ENCODE assay signal across 39 mouse cellular contexts in genomic region chr14:79265738-79266137, GRCm38 (mm10). TPM values are rescaled to one million over a fixed set of nuclear protein-coding genes. Genes with fewer than 3 reads are reported as not detected.
DNase-seq lines count a peak whose midpoint lies in the region; ATAC-seq lines count a peak whose summit lies in the region.
"Had no signal": no experiment of that assay in that cellular context is flagged by ENCODE, and none has a peak within 500 bp of the region (broad histone marks: within the 10 kb centered on the region; RNA-seq: fewer than 3 reads in every experiment).

No protein-coding gene starts in this region.

- peaks cover 4% of the 10 kb centered on the region; the same call in 1 of the 2 replicates for H3K4me1 ChIP-seq in liver, embryonic 15.5 days (replicated peaks)
- H3K4me1 ChIP-seq in liver, embryonic 12.5 days, result no peaks in the 10 kb centered on the region
- H3K4me1 ChIP-seq in brown adipose tissue, adult 24 weeks (ENCODE audit: control insufficient read depth, insufficient read depth, insufficient read length, low read length), result peaks cover 21% of the 10 kb centered on the region
- H3K4me1 ChIP-seq: embryonic facial prominence, embryonic 10.5 days; embryonic facial prominence, embryonic 13.5 days; forebrain, embryonic 10.5 days; forebrain, embryonic 13.5 days; heart, embryonic 10.5 days; hindbrain, embryonic 10.5 days; hindbrain, embryonic 13.5 days; intestine, embryonic 15.5 days had no signal

- H3K4me2 ChIP-seq in liver, embryonic 15.5 days, result no peak overlapping the region
- no peak overlapping the region for H3K4me2 ChIP-seq in liver, embryonic 12.5 days
- H3K4me2 ChIP-seq: embryonic facial prominence, embryonic 13.5 days; forebrain, embryonic 13.5 days; heart, embryonic 13.5 days; hindbrain, embryonic 13.5 days; intestine, embryonic 15.5 days had no signal

- no peak overlapping the region for H3K4me3 ChIP-seq in liver, embryonic 15.5 days (replicated peaks)
- H3K4me3 ChIP-seq in liver, embryonic 12.5 days, result no peak overlapping the region
- H3K4me3 ChIP-seq in brown adipose tissue, adult 24 weeks (ENCODE audit: insufficient read depth, low read depth, low read length), result no peak overlapping the region
- H3K4me3 ChIP-seq: embryonic facial prominence, embryonic 10.5 days; embryonic facial prominence, embryonic 13.5 days; erythroblast, embryonic 14.5 days; forebrain, embryonic 10.5 days; forebrain, embryonic 13.5 days; heart, adult 2 months; heart, embryonic 10.5 days; heart, embryonic 13.5 days; hindbrain, embryonic 10.5 days; hindbrain, embryonic 13.5 days; intestine, embryonic 15.5 days had no signal

- DNase-seq in 416B (ENCODE audit: low read depth), result peak; percentile 85
- no peak for DNase-seq in cerebellum, adult 11 months
- no peak for DNase-seq in frontal cortex, postnatal 25 days (ENCODE audit: low spot score in 2 of 2)
- no peak for DNase-seq in urinary bladder, postnatal 14 days (ENCODE audit: low spot score)
- DNase-seq: cerebellum, adult 2 months; cerebellum, adult 9-11 months; cerebellum, postnatal 25 days; embryo, embryonic 11 days; forebrain, postnatal 0 days; gastrocnemius, postnatal 25 days; heart, adult 2 months; heart, postnatal 36 days had no signal

- no peaks in the 10 kb centered on the region for H3K9me3 ChIP-seq in liver, embryonic 15.5 days (replicated peaks)
- H3K9me3 ChIP-seq in liver, embryonic 12.5 days (replicated peaks), result no peaks in the 10 kb centered on the region
- H3K9me3 ChIP-seq: embryonic facial prominence, embryonic 10.5 days; embryonic facial prominence, embryonic 13.5 days; forebrain, embryonic 10.5 days; forebrain, embryonic 13.5 days; heart, embryonic 10.5 days; hindbrain, embryonic 13.5 days; intestine, embryonic 15.5 days had no signal

- H3K9ac ChIP-seq in liver, embryonic 15.5 days, result no peak overlapping the region
- H3K9ac ChIP-seq in liver, embryonic 12.5 days, result no peak overlapping the region
- H3K9ac ChIP-seq: embryonic facial prominence, embryonic 13.5 days; forebrain, embryonic 13.5 days; forebrain, postnatal 0 days; heart, embryonic 13.5 days; hindbrain, embryonic 13.5 days; intestine, embryonic 15.5 days had no signal

- no peak for ATAC-seq in liver, embryonic 15.5 days (ENCODE audit: insufficient read depth)
- no peak for ATAC-seq in liver, embryonic 12.5 days
- peak; percentile 82 for ATAC-seq in granulocyte monocyte progenitor cell, adult 5-6 weeks (replicated peaks; ENCODE audit: poor library complexity, severe bottlenecking)
- ATAC-seq: CD4-positive, CD25-positive, alpha-beta regulatory T cell, adult 4 months; forebrain, embryonic 13.5 days; forebrain, postnatal 0 days; hindbrain, embryonic 16.5 days; intestine, embryonic 15.5 days had no signal

- peak overlapping the region; percentile 14 for H3K27ac ChIP-seq in liver, embryonic 15.5 days (replicated peaks)
- no peak overlapping the region for H3K27ac ChIP-seq in liver, embryonic 12.5 days
- H3K27ac ChIP-seq in brown adipose tissue, adult 24 weeks (replicated peaks; ENCODE audit: low read depth, low read length), result peak overlapping the region; percentile 92
- H3K27ac ChIP-seq: embryonic facial prominence, embryonic 10.5 days; embryonic facial prominence, embryonic 13.5 days; forebrain, embryonic 10.5 days; forebrain, embryonic 13.5 days; heart, adult 2 months; heart, embryonic 10.5 days; heart, embryonic 13.5 days; hindbrain, embryonic 10.5 days; hindbrain, embryonic 13.5 days; intestine, embryonic 15.5 days had no signal

- H3K27me3 ChIP-seq in liver, embryonic 15.5 days, result no peaks in the 10 kb centered on the region
- no peaks in the 10 kb centered on the region for H3K27me3 ChIP-seq in liver, embryonic 12.5 days (replicated peaks)
- H3K27me3 ChIP-seq: embryonic facial prominence, embryonic 13.5 days; forebrain, embryonic 13.5 days; hindbrain, embryonic 13.5 days; intestine, embryonic 15.5 days had no signal

- H3K36me3 ChIP-seq in liver, embryonic 15.5 days (replicated peaks), result no peaks in the 10 kb centered on the region
- no peaks in the 10 kb centered on the region for H3K36me3 ChIP-seq in liver, embryonic 12.5 days
- H3K36me3 ChIP-seq: embryonic facial prominence, embryonic 10.5 days; embryonic facial prominence, embryonic 13.5 days; forebrain, embryonic 10.5 days; heart, embryonic 10.5 days; heart, embryonic 13.5 days; hindbrain, embryonic 10.5 days; hindbrain, embryonic 13.5 days; intestine, embryonic 15.5 days had no signal

- WGBS in liver, embryonic 15.5 days (ENCODE audit: insufficient replicate concordance), result 38% methylated on average over 6 of the region's 6 CpGs
- WGBS in liver, embryonic 12.5 days (ENCODE audit: insufficient replicate concordance), result 43% methylated on average over 6 of the region's 6 CpGs

RNA-seq across cellular contexts. Expression of gene Zfp957, which starts 18.6 kb away (rescaled TPM):
- polyA plus RNA-seq in liver, embryonic 15.5 days (2015; fragmentation: Nextera tagmentation; extraction: Ambion mirVana), result not detected in 2 replicates
- polyA plus RNA-seq in liver, embryonic 12.5 days (2016; fragmentation: Nextera tagmentation; extraction: Ambion mirVana), result not detected in 2 replicates
- polyA plus RNA-seq in brown adipose tissue, adult 24 weeks (2012; ENCODE audit: insufficient read depth, insufficient read length, missing spikeins), result not detected in 2 replicates
- total RNA-seq in granulocyte monocyte progenitor cell, adult 5-6 weeks (2014; fragmentation: Nextera tagmentation), result not detected in 2 replicates
- not detected in 2 replicates for total RNA-seq in granulocyte monocyte progenitor cell, adult 5-6 weeks (2017)
- total RNA-seq: adrenal gland, adult 2 months; adrenal gland, postnatal 14 days; adrenal gland, postnatal 4 days; forebrain, postnatal 0 days; gastrocnemius, adult 8-10 months; gastrocnemius, postnatal 25 days; heart, adult 2 months; heart, postnatal 36 days; MEL had no signal
- polyA plus RNA-seq: adrenal gland, adult 2 months; brain, embryonic 14.5 days; C2C12; CD4-positive, CD25-positive, alpha-beta regulatory T cell, adult 4 months; cerebellum, adult 2 months; cortical plate, adult 2 months; embryonic facial prominence, embryonic 10.5 days; embryonic facial prominence, embryonic 13.5 days; erythroblast, embryonic 14.5 days; forebrain, embryonic 10.5 days; forebrain, embryonic 13.5 days; forebrain, postnatal 0 days; frontal cortex, adult 2 months; gonadal fat pad, adult 2 months; heart, adult 2 months; heart, embryonic 13.5 days; heart, postnatal 0 days; hindbrain, embryonic 10.5 days; hindbrain, embryonic 13.5 days; hindbrain, embryonic 16.5 days; intestine, embryonic 15.5 days had no signal

RNA-seq across cellular contexts. Expression of gene Rgcc, which starts 35.7 kb away (rescaled TPM):
- 291 and 294 TPM in 2 replicates for polyA plus RNA-seq in liver, embryonic 15.5 days (2015; fragmentation: Nextera tagmentation; extraction: Ambion mirVana)
- polyA plus RNA-seq in liver, embryonic 12.5 days (2016; fragmentation: Nextera tagmentation; extraction: Ambion mirVana), result 302 and 307 TPM in 2 replicates
- 325 and 446 TPM in 2 replicates for polyA plus RNA-seq in brown adipose tissue, adult 24 weeks (2012; ENCODE audit: insufficient read depth, insufficient read length, missing spikeins)
- 84.3 and 97.4 TPM in 2 replicates for total RNA-seq in granulocyte monocyte progenitor cell, adult 5-6 weeks (2014; fragmentation: Nextera tagmentation)
- 241 and 247 TPM in 2 replicates for total RNA-seq in granulocyte monocyte progenitor cell, adult 5-6 weeks (2017)
